Mouse (Mus musculus): ENCODE results near the gene Ski. TPM values are rescaled to one million over a fixed set of nuclear protein-coding genes. Genes with fewer than 3 reads are reported as not detected.

Gene Ski
- polyA plus RNA-seq, 1 experiment from 2014 or later, result 15.8 TPM

DNA sequence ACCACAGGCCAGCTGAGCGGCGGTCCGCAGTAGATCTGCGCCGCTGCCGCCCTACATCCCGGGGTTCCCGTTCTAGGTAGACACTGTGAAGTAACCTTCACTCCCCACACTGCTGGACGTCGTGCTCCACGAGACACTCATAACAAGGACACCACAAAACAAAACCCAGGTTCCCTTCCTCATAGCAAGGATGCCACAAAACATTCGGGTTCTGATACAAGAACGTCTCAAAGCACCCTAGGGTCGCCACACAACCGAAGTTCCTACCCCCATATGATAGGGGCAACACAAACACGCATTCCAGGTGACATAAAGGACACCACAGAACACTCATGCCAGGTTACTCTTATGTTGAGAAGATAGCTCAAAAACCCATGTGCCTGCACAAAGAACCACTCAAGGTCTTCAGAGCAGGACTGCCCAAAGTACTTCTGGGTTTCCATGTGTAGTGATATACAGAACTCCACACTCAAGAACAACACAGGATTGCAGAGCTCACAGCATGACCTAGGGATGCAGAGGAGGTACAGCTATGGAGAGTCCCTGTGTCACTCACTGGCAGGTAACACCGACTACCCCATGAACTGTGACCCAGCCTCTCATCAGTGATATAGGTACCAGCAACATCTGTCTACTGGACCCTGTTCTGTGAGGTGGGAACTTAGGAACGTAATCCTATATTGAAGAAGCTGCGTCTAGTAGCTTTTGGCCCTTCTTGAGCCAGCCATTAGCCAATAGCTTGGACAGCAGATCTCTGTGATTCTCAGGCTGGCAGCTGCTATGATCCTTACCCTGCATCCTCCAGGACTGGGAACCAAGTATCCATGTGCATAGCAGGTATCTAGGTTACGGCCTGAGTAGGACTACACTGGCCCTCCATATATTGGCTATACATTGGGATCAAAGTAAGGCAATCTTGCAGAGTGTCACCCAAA, 1.5 kb upstream of the Ski start:
- Histone ChIP-seq H3K9me3 (ENCODE audit: control insufficient read depth, low read length) (no peaks in the 10 kb centered on the region), H3K4me2 (ENCODE audit: low read depth, low read length) (peak overlapping the region; percentile 84), H3K27ac (ENCODE audit: low read length) (peak overlapping the region; percentile 97), H3K9ac (ENCODE audit: low read length) (peak overlapping the region; percentile 90), H3K4me3 (ENCODE audit: low read length) (peak overlapping the region; percentile 51), H3K36me3 (ENCODE audit: control insufficient read depth, insufficient read depth, low read length) (no peaks in the 10 kb centered on the region), H3K27me3 (ENCODE audit: control insufficient read depth, insufficient read depth, low read depth, low read length) (no peaks in the 10 kb centered on the region), H3K4me1 (replicated peaks; ENCODE audit: control insufficient read depth, insufficient read depth, low read length) (peaks cover 23% of the 10 kb centered on the region)
- no peak for ATAC-seq (ENCODE audit: low read depth)
- 31% methylated on average over 20 of the region's 20 CpGs for WGBS

GRCm38 (mm10) chr4:155222841-155223593, 625 bp upstream of the Ski start:
- Histone ChIP-seq H3K4me1 (replicated peaks; ENCODE audit: control insufficient read depth, insufficient read depth, low read length) (peaks cover 31% of the 10 kb centered on the region), H3K4me2 (ENCODE audit: low read depth, low read length) (peak overlapping the region; percentile 97), H3K9ac (ENCODE audit: low read length) (peak overlapping the region; percentile 94), H3K36me3 (ENCODE audit: control insufficient read depth, insufficient read depth, low read length) (no peaks in the 10 kb centered on the region), H3K4me3 (ENCODE audit: low read length) (peak overlapping the region; percentile 90), H3K9me3 (ENCODE audit: control insufficient read depth, low read length) (no peaks in the 10 kb centered on the region), H3K27me3 (ENCODE audit: control insufficient read depth, insufficient read depth, low read depth, low read length) (no peaks in the 10 kb centered on the region), H3K27ac (ENCODE audit: low read length) (peak overlapping the region; percentile 97)
- 0% methylated on average over 62 of the region's 116 CpGs for WGBS
- ATAC-seq (ENCODE audit: low read depth), result peak; percentile 98

- under 1% methylated on average over 84 of the region's 93 CpGs for WGBS
- no peaks in the 10 kb centered on the region for H3K36me3 ChIP-seq (ENCODE audit: control insufficient read depth, insufficient read depth, low read length)
- peaks cover 41% of the 10 kb centered on the region for H3K4me1 ChIP-seq (replicated peaks; ENCODE audit: control insufficient read depth, insufficient read depth, low read length)
- peak; percentile 3; the same call in 1 of the 2 replicates for ATAC-seq (ENCODE audit: low read depth)
- peak overlapping the region; percentile 94 for H3K9ac ChIP-seq (ENCODE audit: low read length)
- no peaks in the 10 kb centered on the region for H3K9me3 ChIP-seq (ENCODE audit: control insufficient read depth, low read length)
- H3K27ac ChIP-seq (ENCODE audit: low read length), result peak overlapping the region; percentile 89
- H3K4me3 ChIP-seq (ENCODE audit: low read length), result peak overlapping the region; percentile 90
- H3K27me3 ChIP-seq (ENCODE audit: control insufficient read depth, insufficient read depth, low read depth, low read length), result no peaks in the 10 kb centered on the region
- peak overlapping the region; percentile 97 for H3K4me2 ChIP-seq (ENCODE audit: low read depth, low read length)
Measured at GRCm38 (mm10) chr4:155221599-155222551, 517 bp downstream of the Ski start.

GRCm38 (mm10) chr4:155221106-155221505, 1.3 kb downstream of the Ski start:
- peaks cover 49% of the 10 kb centered on the region for H3K4me1 ChIP-seq (replicated peaks; ENCODE audit: control insufficient read depth, insufficient read depth, low read length)
- no peak for ATAC-seq (ENCODE audit: low read depth)

DNA sequence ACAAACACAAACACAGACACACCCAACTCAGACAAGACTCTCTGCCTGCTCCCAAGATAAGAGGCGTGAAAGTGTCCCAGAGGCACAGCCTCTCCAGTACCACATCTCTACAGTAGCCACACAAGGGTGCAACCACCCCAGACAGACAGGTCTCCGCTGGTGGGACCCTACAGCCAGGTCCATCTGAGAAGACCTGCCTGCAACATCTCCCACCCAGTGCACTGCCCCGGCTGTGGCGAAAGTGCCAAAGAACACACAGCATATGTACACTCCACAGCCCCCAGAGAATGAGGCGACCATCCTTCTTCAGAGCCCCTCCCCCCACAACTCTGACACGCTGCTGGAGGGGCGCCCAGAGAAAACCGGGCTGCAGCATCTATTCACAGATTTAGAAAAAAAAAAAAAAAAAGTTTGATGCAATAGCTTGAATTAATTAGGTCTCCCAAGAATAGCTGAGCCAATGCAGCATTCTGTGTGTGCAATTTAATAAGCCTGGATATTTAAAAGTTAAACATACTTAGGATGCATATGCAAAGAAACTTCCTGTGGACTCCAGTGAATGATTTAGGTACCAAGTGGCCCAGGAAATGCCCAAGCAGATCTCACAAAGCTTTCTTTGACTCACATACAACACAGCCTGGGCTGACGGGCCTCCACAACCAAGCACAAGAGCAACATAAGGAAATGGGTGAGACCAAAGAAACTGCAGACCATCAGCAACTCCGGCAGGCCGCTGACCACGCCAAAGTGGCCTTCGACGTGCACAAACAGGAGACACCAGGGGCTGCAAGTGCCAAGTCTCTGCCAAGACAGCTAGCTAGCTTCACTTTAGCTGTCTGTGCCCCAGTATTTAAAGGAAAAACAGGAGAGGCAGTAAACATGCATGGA, 1.9 kb downstream of the Ski start:
- Histone ChIP-seq H3K27ac (ENCODE audit: low read length) (peak overlapping the region; percentile 89), H3K4me2 (ENCODE audit: low read depth, low read length) (peak overlapping the region; percentile 97), H3K9me3 (ENCODE audit: control insufficient read depth, low read length) (no peaks in the 10 kb centered on the region), H3K4me1 (replicated peaks; ENCODE audit: control insufficient read depth, insufficient read depth, low read length) (peaks cover 55% of the 10 kb centered on the region), H3K9ac (ENCODE audit: low read length) (peak overlapping the region; percentile 94), H3K4me3 (ENCODE audit: low read length) (peak overlapping the region; percentile 90), H3K27me3 (ENCODE audit: control insufficient read depth, insufficient read depth, low read depth, low read length) (no peaks in the 10 kb centered on the region), H3K36me3 (ENCODE audit: control insufficient read depth, insufficient read depth, low read length) (no peaks in the 10 kb centered on the region)
- no peak for ATAC-seq (ENCODE audit: low read depth)
- WGBS, result 3% methylated on average over 14 of the region's 14 CpGs

More at GRCm38 (mm10) chr4:155221106-155221505, 1.3 kb downstream of the Ski start:
- H3K4me3 ChIP-seq (ENCODE audit: low read length), result peak overlapping the region; percentile 90
- peak overlapping the region; percentile 97 for H3K4me2 ChIP-seq (ENCODE audit: low read depth, low read length)
- peak overlapping the region; percentile 94 for H3K9ac ChIP-seq (ENCODE audit: low read length)
- H3K27ac ChIP-seq (ENCODE audit: low read length), result peak overlapping the region; percentile 89
- H3K27me3 ChIP-seq (ENCODE audit: control insufficient read depth, insufficient read depth, low read depth, low read length), result no peaks in the 10 kb centered on the region
- under 1% methylated on average over 7 of the region's 7 CpGs for whole genome bisulfite sequencing
- H3K9me3 ChIP-seq (ENCODE audit: control insufficient read depth, low read length), result no peaks in the 10 kb centered on the region
- H3K36me3 ChIP-seq (ENCODE audit: control insufficient read depth, insufficient read depth, low read length), result no peaks in the 10 kb centered on the region

DNA sequence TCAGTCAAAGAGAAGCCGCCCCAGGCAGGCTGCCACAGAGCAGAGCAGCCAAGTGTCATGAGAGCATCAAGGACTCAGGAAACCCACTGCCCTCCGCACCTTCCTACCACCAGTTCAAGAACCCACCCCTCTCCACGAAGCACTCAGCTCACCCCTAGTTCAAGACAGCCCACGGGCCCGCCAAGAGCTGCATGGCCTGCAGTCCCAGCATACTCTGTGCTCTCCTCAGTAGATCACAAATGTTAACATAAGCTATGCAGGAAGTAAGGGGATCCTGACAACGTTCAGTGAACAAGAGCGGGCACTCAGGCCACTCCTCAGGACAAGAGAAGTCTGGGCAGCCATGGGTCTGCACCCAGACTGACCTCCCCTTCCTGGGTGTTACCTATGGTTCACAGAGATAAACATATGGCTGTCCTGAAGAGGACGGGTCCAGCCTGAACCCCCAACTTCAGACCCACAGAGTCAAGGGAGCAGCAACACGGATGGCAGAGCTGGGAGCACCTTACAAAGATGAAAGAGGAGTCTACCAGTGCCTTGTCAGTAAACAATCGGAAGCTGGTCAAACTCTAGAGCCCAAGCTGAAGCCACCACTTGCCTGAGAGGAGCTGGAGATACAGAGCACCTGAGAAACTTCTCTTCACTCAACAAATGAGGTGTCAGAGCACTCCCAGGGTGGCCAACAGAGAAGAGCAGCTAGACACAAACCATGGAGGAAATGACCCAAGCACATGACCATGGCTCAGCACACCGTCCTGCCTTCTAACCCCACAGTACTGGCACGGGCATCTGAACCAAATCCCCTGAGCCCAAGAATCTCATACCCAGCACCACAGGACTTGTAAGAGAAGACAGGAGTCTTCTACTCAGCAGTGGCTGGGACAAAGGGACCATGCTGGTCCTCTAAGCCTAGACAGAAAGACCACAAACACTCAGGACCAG, 2.9 kb downstream of the Ski start:
- Histone ChIP-seq H3K27me3 (ENCODE audit: control insufficient read depth, insufficient read depth, low read depth, low read length) (no peaks in the 10 kb centered on the region), H3K4me1 (replicated peaks; ENCODE audit: control insufficient read depth, insufficient read depth, low read length) (peaks cover 64% of the 10 kb centered on the region), H3K9me3 (ENCODE audit: control insufficient read depth, low read length) (no peaks in the 10 kb centered on the region), H3K4me3 (ENCODE audit: low read length) (peak overlapping the region; percentile 90), H3K36me3 (ENCODE audit: control insufficient read depth, insufficient read depth, low read length) (no peaks in the 10 kb centered on the region), H3K4me2 (ENCODE audit: low read depth, low read length) (peak overlapping the region; percentile 97), H3K27ac (ENCODE audit: low read length) (0 out of 2 replicates have a peak overlapping the region, but pooled peaks have one; percentile 24), H3K9ac (ENCODE audit: low read length) (peak overlapping the region; percentile 94)
- 26% methylated on average over 12 of the region's 12 CpGs for WGBS
- ATAC-seq (ENCODE audit: low read depth), result no peak

DNA sequence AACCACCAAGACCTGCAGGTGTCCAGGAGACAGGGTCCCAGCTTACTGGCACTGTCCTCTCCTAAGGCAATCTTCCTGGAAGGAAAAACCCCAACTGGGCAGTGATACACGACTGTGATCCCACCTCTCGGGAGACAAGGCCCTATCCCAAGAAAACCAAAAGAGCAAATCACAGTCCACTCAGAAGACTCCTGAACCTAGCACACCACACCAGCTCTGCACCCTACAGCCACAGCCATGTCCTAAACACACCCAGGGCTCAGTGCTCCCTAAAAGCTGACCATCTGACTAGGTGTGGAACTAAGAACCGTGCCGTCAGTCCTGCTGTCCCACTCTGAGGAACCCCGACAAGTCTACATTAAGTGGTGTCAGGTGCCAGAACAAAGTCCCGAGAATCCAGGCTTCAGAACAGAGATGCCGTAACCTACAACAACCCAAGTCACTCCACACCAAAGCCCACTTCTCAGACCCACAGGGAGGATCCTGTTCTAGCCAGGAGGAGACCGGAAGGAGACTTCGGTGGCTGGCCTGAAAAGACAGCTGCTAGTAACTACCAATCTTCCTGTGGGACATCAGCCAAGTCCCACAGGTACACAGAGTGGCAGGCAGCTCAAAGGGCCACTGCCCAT, 4.2 kb downstream of the Ski start:
- no peak for ATAC-seq (ENCODE audit: low read depth)
- Histone ChIP-seq H3K36me3 (ENCODE audit: control insufficient read depth, insufficient read depth, low read length) (no peaks in the 10 kb centered on the region), H3K4me2 (ENCODE audit: low read depth, low read length) (peak overlapping the region; percentile 97), H3K9ac (ENCODE audit: low read length) (peak overlapping the region; percentile 17; the same call in 1 of the 2 replicates), H3K4me3 (ENCODE audit: low read length) (peak overlapping the region; percentile 90), H3K4me1 (replicated peaks; ENCODE audit: control insufficient read depth, insufficient read depth, low read length) (peaks cover 68% of the 10 kb centered on the region), H3K27ac (ENCODE audit: low read length) (no peak overlapping the region; the same call in 1 of the 2 replicates), H3K9me3 (ENCODE audit: control insufficient read depth, low read length) (no peaks in the 10 kb centered on the region), H3K27me3 (ENCODE audit: control insufficient read depth, insufficient read depth, low read depth, low read length) (no peaks in the 10 kb centered on the region)
- 63% methylated on average over 9 of the region's 9 CpGs for WGBS

Data from lung, embryonic 16.5 days (tissue).